Mouse (Mus musculus): ENCODE results near the gene Serpina3k.
"Not testable (repeated sequence)": the region's sequence is repeated elsewhere in the genome, so short reads cannot be mapped to it uniquely, and the experiment has no call there.

- TF ChIP-seq CTCF (IDR thresholded peaks at IDR 0.05; ENCODE audit: control insufficient read depth, insufficient read depth, insufficient replicate concordance, low read depth, low read length); POLR2A (IDR thresholded peaks at IDR 0.05; ENCODE audit: control insufficient read depth, low read depth, low read length): not testable (repeated sequence)
Observed at GRCm38 (mm10) chr12:104385987-104386386, 47.7 kb downstream of the Serpina3k start.
